Mouse (Mus musculus) layer of hippocampus, postnatal 10 days (tissue): Measurements from ENCODE around the gene Pla2r1. TPM values are rescaled to one million over a fixed set of nuclear protein-coding genes. Genes with fewer than 3 reads are reported as not detected.

Source experiments
- DNase-seq, 2 experiments: peaks; one replicate each; pipeline ENCODE4 v3.0.0; 2021; ENCODE audit warnings: low spot score in 2 of 2
- total RNA-seq, 2 experiments: library from RNA; stranded (reverse); gene quantifications; 2 replicates each; pipeline ENCODE4 v1.2.3; 2021

Pla2r1 gene
- total RNA-seq, 2 experiments from 2014 or later = 0.31 to 0.69 TPM

- no peak for DNase-seq
These were observed 49.1 kb downstream of the Pla2r1 start for GRCm38 (mm10) chr2:60503991-60504390.

GRCm38 (mm10) chr2:60500583-60501116 is 52.5 kb downstream of the Pla2r1 start:
- no peak for DNase-seq

GRCm38 (mm10) chr2:60479906-60480305 is 73.2 kb downstream of the Pla2r1 start:
- peak; percentile 5 to 13 for DNase-seq

- no peak for DNase-seq
These were observed 74.3 kb downstream of the Pla2r1 start for GRCm38 (mm10) chr2:60478778-60479177.

GRCm38 (mm10) chr2:60468901-60469770 is 84.0 kb downstream of the Pla2r1 start:
- no peak for DNase-seq

GRCm38 (mm10) chr2:60452376-60452775 is 100.7 kb downstream of the Pla2r1 start:
- DNase-seq = no peak

GRCm38 (mm10) chr2:60451119-60451773 is 101.9 kb downstream of the Pla2r1 start:
- DNase-seq = no peak

- peak; percentile 24 to 35 for DNase-seq
These were observed 103.4 kb downstream of the Pla2r1 start for GRCm38 (mm10) chr2:60449732-60450131.

GRCm38 (mm10) chr2:60444711-60445509 is 108.2 kb downstream of the Pla2r1 start:
- DNase-seq = peak; percentile 42 to 52

- no peak for DNase-seq
These were observed 109.8 kb downstream of the Pla2r1 start for GRCm38 (mm10) chr2:60443279-60443678.

- peak in 1 of 2 experiments; percentile 23 for DNase-seq
These were observed 111.2 kb downstream of the Pla2r1 start for GRCm38 (mm10) chr2:60441875-60442274.

- DNase-seq = no peak
These were observed 116.3 kb downstream of the Pla2r1 start for GRCm38 (mm10) chr2:60436802-60437201.

- DNase-seq = no peak
These were observed 122.6 kb downstream of the Pla2r1 start for GRCm38 (mm10) chr2:60430315-60431021.

GRCm38 (mm10) chr2:60418075-60418474 is 135.0 kb downstream of the Pla2r1 start:
- peak; percentile 75 to 85 for DNase-seq

GRCm38 (mm10) chr2:60414334-60414733 is 138.8 kb downstream of the Pla2r1 start:
- no peak for DNase-seq

GRCm38 (mm10) chr2:60413006-60413650 is 140.0 kb downstream of the Pla2r1 start:
- no peak for DNase-seq

GRCm38 (mm10) chr2:60411181-60411580 is 141.9 kb downstream of the Pla2r1 start:
- no peak for DNase-seq

- DNase-seq = no peak
These were observed 142.9 kb downstream of the Pla2r1 start for GRCm38 (mm10) chr2:60409989-60410763.

- DNase-seq = no peak
These were observed 143.9 kb downstream of the Pla2r1 start for GRCm38 (mm10) chr2:60409194-60409593.
